Mouse (Mus musculus) liver, adult 2 months (tissue): ENCODE measurements around the gene Tmem221.

ENCODE experiments used
- CTCF ChIP-seq: fragments of 200-500 bp; IDR thresholded peaks from 2 replicates; pipeline ENCODE4 v1.5.1; 2011; ENCODE audit warnings: low read depth, low read length, control low read depth
- POLR2A ChIP-seq: fragments of 200-500 bp; IDR thresholded peaks from 2 replicates; pipeline ENCODE4 v1.6.1; 2011; ENCODE audit warnings: low read length, control low read depth; ENCODE audit not compliant: insufficient read depth; ENCODE audit errors: extremely low read depth

- TF ChIP-seq CTCF (no peak), POLR2A (no peak)
Measured at GRCm38 (mm10) chr8:71593556-71594323, 35.1 kb upstream of the Tmem221 start.
